Mouse (Mus musculus) ES-E14 (cell line): ENCODE results near the gene Il12rb1. TPM values are rescaled to one million over a fixed set of nuclear protein-coding genes. Genes with fewer than 3 reads are reported as not detected.

Experiments
- DNase-seq: peaks from one replicate; pipeline ENCODE4 v3.0.0-alpha.2; 2013; ENCODE audit warnings: low read depth, low spot score
- H3K27ac ChIP-seq: 2 replicates; pipeline ENCODE4 v1.5.1; 2012; ENCODE audit warnings: low read depth, mild to moderate bottlenecking, low read length, moderate library complexity, mixed read lengths; ENCODE audit not compliant: poor library complexity, insufficient read depth, severe bottlenecking
- H3K36me3 ChIP-seq: 2 replicates; pipeline ENCODE4 v1.6.1; 2012; ENCODE audit warnings: mild to moderate bottlenecking, low read length, moderate library complexity, mixed read lengths; ENCODE audit not compliant: control insufficient read depth, poor library complexity, insufficient read depth, severe bottlenecking
- H3K4me1 ChIP-seq, 2 experiments: fragments of 150-350 bp in 1 of 2; sonication (generic) in 1 of 2; 2 replicates each; pipeline ENCODE4 v1.6.1; 2012; ENCODE audit warnings: low read length in 2 of 2, mild to moderate bottlenecking in 1 of 2, mixed read lengths in 1 of 2; ENCODE audit not compliant: control insufficient read depth in 2 of 2, insufficient read depth in 2 of 2, poor library complexity in 1 of 2
- H3K4me3 ChIP-seq, 2 experiments: fragments of 150-350 bp in 1 of 2; sonication (generic) in 1 of 2; 2 replicates each; pipeline ENCODE4 v1.5.1; 2012; ENCODE audit warnings: low read length in 2 of 2, low read depth in 1 of 2, mild to moderate bottlenecking in 1 of 2, mixed read lengths in 1 of 2; ENCODE audit not compliant: insufficient read depth in 1 of 2, poor library complexity in 1 of 2, severe bottlenecking in 1 of 2
- H3K9ac ChIP-seq: 2 replicates; pipeline ENCODE4 v1.6.1; 2012; ENCODE audit warnings: low read depth, mild to moderate bottlenecking, low read length, mixed read lengths; ENCODE audit not compliant: poor library complexity, insufficient read depth, severe bottlenecking
- H3K9me3 ChIP-seq: fragments of 150-350 bp; sonication (generic); 2 replicates; pipeline ENCODE4 v1.6.1; 2012; ENCODE audit warnings: low read depth, mild to moderate bottlenecking, low read length; ENCODE audit not compliant: control insufficient read depth, insufficient read depth
- CHD2 ChIP-seq: IDR thresholded peaks from 2 replicates; pipeline ENCODE4 v1.6.1; 2014; ENCODE audit warnings: mild to moderate bottlenecking, low read depth, low read length, inconsistent platforms
- HCFC1 ChIP-seq: IDR thresholded peaks from 2 replicates; pipeline ENCODE4 v1.6.1; 2012; ENCODE audit warnings: low read length, inconsistent platforms, borderline replicate concordance; ENCODE audit not compliant: insufficient read depth
- MAFK ChIP-seq: IDR thresholded peaks from 2 replicates; pipeline ENCODE4 v1.6.1; 2014; ENCODE audit warnings: mild to moderate bottlenecking, low read depth, low read length, inconsistent platforms; ENCODE audit not compliant: insufficient read depth
- ZC3H11A ChIP-seq: IDR thresholded peaks from 2 replicates; pipeline ENCODE4 v1.6.1; 2012; ENCODE audit warnings: low read depth, mild to moderate bottlenecking, inconsistent platforms, low read length, borderline replicate concordance
- ZNF384 ChIP-seq: IDR thresholded peaks from 2 replicates; pipeline ENCODE4 v1.6.1; 2012; ENCODE audit warnings: low read depth, low read length, inconsistent platforms
- in situ Hi-C, 2 experiments: fragments of 600-800 bp; cut with MboI; formaldehyde crosslinking; loops; one replicate each; pipeline ENCODE4 v1.15.1; 2025; ENCODE audit warnings: low sequenced_read_pairs in 2 of 2, inconsistent platforms in 1 of 2; ENCODE audit not compliant: unreplicated experiment in 2 of 2
- total RNA-seq: library from RNA; depleted of rRNA; stranded (reverse); fragments of 300-350 nt; gene quantifications from 2 replicates; pipeline ENCODE4 v1.2.3, GENCODE M21; 2012

Il12rb1 gene
- total RNA-seq, 1 experiment = 1.2 TPM

- H3K4me1 ChIP-seq = peaks cover 2 to 35% of the 10 kb centered on the region in 2 experiments
- no peak overlapping the region for H3K27ac ChIP-seq
- no peaks in the 10 kb centered on the region for H3K9me3 ChIP-seq
- H3K36me3 ChIP-seq = peaks cover 7% of the 10 kb centered on the region; the same call in 1 of the 2 replicates
- peak overlapping the region; percentile 55 to 71 for H3K4me3 ChIP-seq
- in situ Hi-C loops = no loop called here
- H3K9ac ChIP-seq = peak overlapping the region; percentile 2
- no peak for DNase-seq
- TF ChIP-seq ZC3H11A (no peak), HCFC1 (no peak), CHD2 (no peak), MAFK (no peak), ZNF384 (no peak)
These were observed 56.5 kb downstream of the Il12rb1 start for GRCm38 (mm10) chr8:70864712-70865221.

GRCm38 (mm10) chr8:70865350-70866000, 57.2 kb downstream of the Il12rb1 start:
- in situ Hi-C loops = no loop called here
- H3K9me3 ChIP-seq = no peaks in the 10 kb centered on the region
- H3K27ac ChIP-seq = peak overlapping the region; percentile 54
- H3K36me3 ChIP-seq = peaks cover 7% of the 10 kb centered on the region; the same call in 1 of the 2 replicates
- peak; percentile 100 for DNase-seq
- peak overlapping the region; percentile 74 for H3K9ac ChIP-seq
- TF ChIP-seq ZNF384 = peak; percentile 64
- no peak for TF ChIP-seq MAFK
- H3K4me3 ChIP-seq = peak overlapping the region; percentile 55 to 71
- H3K4me1 ChIP-seq = peaks cover 2 to 37% of the 10 kb centered on the region in 2 experiments

- in situ Hi-C loops = no loop called here
- Histone ChIP-seq H3K4me3 (peak overlapping the region; percentile 36 to 37; a peak in 3 of 4 replicates), H3K9ac (peak overlapping the region; percentile 46; the same call in 1 of the 2 replicates), H3K27ac (peak overlapping the region; percentile 16; the same call in 1 of the 2 replicates), H3K4me1 (peaks cover 2 to 38% of the 10 kb centered on the region in 2 experiments), H3K9me3 (no peaks in the 10 kb centered on the region), H3K36me3 (peaks cover 7% of the 10 kb centered on the region; the same call in 1 of the 2 replicates)
- TF ChIP-seq ZC3H11A (no peak), ZNF384 (no peak), MAFK (no peak), CHD2 (no peak), HCFC1 (no peak)
- no peak for DNase-seq
These were observed 57.8 kb downstream of the Il12rb1 start for GRCm38 (mm10) chr8:70866001-70866520.

- TF ChIP-seq HCFC1 (no peak), ZNF384 (no peak), CHD2 (no peak), ZC3H11A (no peak), MAFK (no peak)
- H3K27ac ChIP-seq = no peak overlapping the region; the same call in 1 of the 2 replicates
- peaks cover 7% of the 10 kb centered on the region; the same call in 1 of the 2 replicates for H3K36me3 ChIP-seq
- no peak for DNase-seq
- H3K9ac ChIP-seq = no peak overlapping the region
- in situ Hi-C loops = no loop called here
- peaks cover 2 to 37% of the 10 kb centered on the region in 2 experiments for H3K4me1 ChIP-seq
- H3K4me3 ChIP-seq = no peak overlapping the region
- no peaks in the 10 kb centered on the region for H3K9me3 ChIP-seq
These were observed 58.3 kb downstream of the Il12rb1 start for GRCm38 (mm10) chr8:70866566-70866965.
